ENCODE assay signal across 13 mouse cellular contexts in the genomic region with DNA sequence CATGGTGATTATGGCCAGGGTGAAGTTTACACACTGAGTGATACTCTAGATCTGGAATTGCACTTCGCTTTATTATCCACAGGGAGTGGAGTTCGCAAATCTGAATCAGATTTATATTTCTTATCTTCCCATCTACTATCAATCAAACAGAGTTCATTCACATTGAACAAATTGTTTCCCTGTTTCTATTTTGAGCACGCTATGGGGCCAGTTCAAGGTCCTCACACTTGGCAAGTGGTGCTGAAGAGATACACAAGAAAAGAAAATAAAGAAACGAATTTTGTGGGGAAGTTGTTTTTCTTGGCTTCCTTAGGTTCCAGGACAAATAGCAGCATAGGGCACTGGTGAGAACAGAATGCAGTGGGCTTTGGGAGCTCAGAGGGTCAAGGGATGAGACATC. TPM values are rescaled to one million over a fixed set of nuclear protein-coding genes. Genes with fewer than 3 reads are reported as not detected.
A peak's percentile ranks its signal among the peaks of the same experiment; 100 is the strongest.
DNase-seq lines count a peak whose midpoint lies in the region.
"Had no signal": no experiment of that assay in that cellular context is flagged by ENCODE, and none has a peak within 500 bp of the region (broad histone marks: within the 10 kb centered on the region; RNA-seq: fewer than 3 reads in every experiment).

No protein-coding gene starts in this region.

- peak; percentile 49 for DNase-seq in heart, adult 11 months
- DNase-seq in heart, adult 8-10 months (ENCODE audit: low spot score): no peak
- peak; percentile 40 for DNase-seq in kidney, adult 9 months
- no peak for DNase-seq in kidney, adult 18-20 months
- peak; percentile 29 for DNase-seq in kidney, postnatal 14 days
- DNase-seq in embryo, embryonic 10.5 days (ENCODE audit: low spot score): no peak
- DNase-seq in right cerebral cortex, adult 18-20 months: no peak
- DNase-seq: cerebellum, adult 18-20 months; cerebellum, adult 9-11 months; cerebellum, postnatal 36 days; forebrain, postnatal 0 days; gastrocnemius, postnatal 14 days; heart, postnatal 36 days had no signal

RNA-seq across cellular contexts. Expression of gene Abca8b, which starts 25.1 kb away (rescaled TPM):
- 10 to 100 TPM in 1 of 4 experiments, 1 to 10 TPM in 3; 6.9 to 10.4 (median 7.9) TPM for total RNA-seq in heart, adult 8-10 months (2022)

Comparison
In these comparisons a context has a peak if more than half of its experiments do, and no peak if none do; other contexts are left out.
1. DNase-seq: peak in heart, adult 11 months (single experiment), kidney, adult 9 months (single experiment) and kidney, postnatal 14 days (single experiment); none in heart, adult 8-10 months (single experiment), kidney, adult 18-20 months (single experiment), embryo, embryonic 10.5 days (single experiment) and right cerebral cortex, adult 18-20 months (single experiment).